Mouse (Mus musculus) liver, embryonic 13.5 days (tissue): Measurements from ENCODE around the gene 4930402H24Rik. TPM values are rescaled to one million over a fixed set of nuclear protein-coding genes. Genes with fewer than 3 reads are reported as not detected.

ENCODE experiments used
- ATAC-seq: fragments of 200-750 bp; cut with Nextera tagmentation; 2 replicates; pipeline ENCODE4 v1.8.0; 2017; ENCODE audit warnings: low read depth, mild to moderate bottlenecking, moderate number of reproducible peaks, moderate library complexity
- DNase-seq: peaks from one replicate; pipeline ENCODE4 v3.0.0; 2022
- H3K27ac ChIP-seq: fragments of 300-500 bp; sonication (generic); 2 replicates; pipeline ENCODE4 v1.5.1; 2015; ENCODE audit warnings: moderate library complexity, mild to moderate bottlenecking, inconsistent platforms
- H3K27me3 ChIP-seq: fragments of 300-500 bp; sonication (generic); 2 replicates; pipeline ENCODE4 v1.6.1; 2015; ENCODE audit warnings: mild to moderate bottlenecking, inconsistent platforms
- H3K36me3 ChIP-seq: fragments of 300-500 bp; sonication (generic); 2 replicates; pipeline ENCODE4 v1.6.1; 2015; ENCODE audit warnings: mild to moderate bottlenecking, inconsistent platforms
- H3K4me1 ChIP-seq: fragments of 300-500 bp; sonication (generic); replicated peaks from 2 replicates; pipeline ENCODE4 v1.6.1; 2015; ENCODE audit warnings: inconsistent platforms
- H3K4me2 ChIP-seq: fragments of 300-500 bp; sonication (generic); 2 replicates; pipeline ENCODE4 v1.6.1; 2015; ENCODE audit warnings: inconsistent platforms, mild to moderate bottlenecking, moderate library complexity
- H3K4me3 ChIP-seq: fragments of 300-500 bp; sonication (generic); replicated peaks from 2 replicates; pipeline ENCODE4 v1.5.1; 2015; ENCODE audit warnings: mild to moderate bottlenecking, inconsistent platforms
- H3K9ac ChIP-seq: fragments of 300-500 bp; sonication (generic); 2 replicates; pipeline ENCODE4 v1.6.1; 2015; ENCODE audit warnings: mild to moderate bottlenecking, inconsistent platforms
- H3K9me3 ChIP-seq: fragments of 300-500 bp; sonication (generic); replicated peaks from 2 replicates; pipeline ENCODE4 v1.6.1; 2016; ENCODE audit warnings: inconsistent platforms
- WGBS: fragments of 180-500 bp; shearing (Covaris S2); methylation state at CpG from one replicate; pipeline ENCODE4 v1.1.7; 2015; ENCODE audit not compliant: insufficient replicate concordance; 5-methylcytosine and 5-hydroxymethylcytosine counted together
- polyA plus RNA-seq: library from polyadenylated mRNA; unstranded; fragments of >200 nt; fragmentation: Nextera tagmentation; extraction: Ambion mirVana; gene quantifications from 2 replicates; pipeline ENCODE4 v1.2.1, GENCODE M21; 2015

Gene 4930402H24Rik
- polyA plus RNA-seq, 1 experiment from 2014 or later, result 10.2 TPM

DNA sequence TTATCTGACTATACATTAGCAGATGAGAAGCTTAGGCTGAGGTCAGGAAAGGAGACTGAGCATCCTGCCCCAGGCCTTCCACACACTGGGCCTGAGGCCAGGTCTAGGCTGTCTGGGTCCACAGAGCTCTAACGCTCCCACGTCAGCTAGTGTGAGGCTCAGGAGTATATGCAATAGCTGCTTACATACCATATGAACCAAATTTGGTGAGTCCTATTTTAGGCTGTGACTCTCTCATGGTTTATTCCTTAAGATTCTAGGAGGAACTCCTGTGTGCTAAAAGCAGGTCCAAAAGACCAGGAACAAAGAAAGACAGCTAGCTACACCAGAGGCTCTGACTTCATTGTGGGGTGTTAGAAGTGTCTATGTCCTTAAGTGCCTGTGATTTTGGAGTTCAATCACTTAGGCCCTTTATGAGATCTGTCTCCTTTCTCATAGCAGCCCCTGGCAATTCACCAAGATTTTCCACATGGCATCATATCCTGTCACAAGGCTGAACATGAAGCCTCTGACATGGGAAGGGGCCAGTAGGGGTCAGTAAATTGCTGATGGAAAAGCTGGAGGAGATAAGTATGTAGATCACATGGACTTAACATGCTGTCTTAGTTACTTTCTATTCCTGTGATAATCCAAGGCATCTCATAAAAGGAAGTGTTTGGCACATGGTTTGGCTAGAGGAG lies 177.2 kb downstream of the 4930402H24Rik start:
- H3K4me3 ChIP-seq, result no peak overlapping the region
- H3K4me2 ChIP-seq, result no peak overlapping the region
- 82% methylated on average over 2 of the region's 2 CpGs for WGBS
- no peaks in the 10 kb centered on the region for H3K9me3 ChIP-seq
- H3K27ac ChIP-seq, result no peak overlapping the region
- no peaks in the 10 kb centered on the region for H3K4me1 ChIP-seq
- DNase-seq (no peak), ATAC-seq (no peak)
- peaks cover 59% of the 10 kb centered on the region for H3K36me3 ChIP-seq
- H3K27me3 ChIP-seq, result no peaks in the 10 kb centered on the region
- no peak overlapping the region for H3K9ac ChIP-seq

GRCm38 (mm10) chr2:130727752-130728151 lies 178.5 kb downstream of the 4930402H24Rik start:
- H3K27ac ChIP-seq, result no peak overlapping the region
- no peaks in the 10 kb centered on the region for H3K9me3 ChIP-seq
- 57% methylated on average over 1 of the region's 1 CpGs for WGBS
- H3K4me2 ChIP-seq, result no peak overlapping the region
- H3K4me3 ChIP-seq, result no peak overlapping the region
- H3K4me1 ChIP-seq, result no peaks in the 10 kb centered on the region
- H3K36me3 ChIP-seq, result peaks cover 56% of the 10 kb centered on the region
- H3K27me3 ChIP-seq, result no peaks in the 10 kb centered on the region
- no peak overlapping the region for H3K9ac ChIP-seq
- ATAC-seq (no peak), DNase-seq (no peak)

DNA sequence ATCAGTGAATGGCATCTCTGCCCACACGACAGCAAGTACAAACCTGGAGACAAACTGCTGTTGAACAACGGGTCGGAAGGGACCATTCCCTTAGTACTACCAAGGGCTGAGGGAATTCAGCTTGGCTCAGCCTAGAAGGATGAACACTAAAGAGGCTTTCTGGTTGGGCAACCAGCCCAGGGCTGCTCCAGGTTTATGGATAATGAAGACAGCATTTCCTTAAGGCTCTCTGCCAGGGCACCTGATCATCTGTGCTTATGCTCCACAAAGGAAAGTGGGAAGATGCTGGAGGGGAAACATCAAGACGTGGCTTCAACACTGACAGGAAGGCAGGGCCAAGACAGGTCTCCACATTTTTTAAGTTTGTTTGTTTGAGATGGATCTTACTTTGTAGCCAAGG lies 181.8 kb downstream of the 4930402H24Rik start:
- no peak overlapping the region for H3K4me2 ChIP-seq
- H3K9ac ChIP-seq, result no peak overlapping the region
- no peak overlapping the region for H3K27ac ChIP-seq
- no peak overlapping the region for H3K4me3 ChIP-seq
- WGBS, result 78% methylated on average over 4 of the region's 4 CpGs
- H3K4me1 ChIP-seq, result no peaks in the 10 kb centered on the region
- no peaks in the 10 kb centered on the region for H3K9me3 ChIP-seq
- no peak for DNase-seq
- H3K36me3 ChIP-seq, result peaks cover 39% of the 10 kb centered on the region
- H3K27me3 ChIP-seq, result no peaks in the 10 kb centered on the region
- no peak for ATAC-seq

GRCm38 (mm10) chr2:130717951-130718350 lies 188.3 kb downstream of the 4930402H24Rik start:
- DNase-seq (no peak), ATAC-seq (no peak)
- H3K4me3 ChIP-seq, result no peak overlapping the region
- H3K4me1 ChIP-seq, result no peaks in the 10 kb centered on the region
- H3K9ac ChIP-seq, result no peak overlapping the region
- H3K27me3 ChIP-seq, result no peaks in the 10 kb centered on the region
- H3K4me2 ChIP-seq, result no peak overlapping the region
- WGBS, result 53% methylated on average over 6 of the region's 6 CpGs
- H3K27ac ChIP-seq, result no peak overlapping the region
- H3K36me3 ChIP-seq, result peaks cover 7% of the 10 kb centered on the region; the same call in 1 of the 2 replicates
- no peaks in the 10 kb centered on the region for H3K9me3 ChIP-seq

DNA sequence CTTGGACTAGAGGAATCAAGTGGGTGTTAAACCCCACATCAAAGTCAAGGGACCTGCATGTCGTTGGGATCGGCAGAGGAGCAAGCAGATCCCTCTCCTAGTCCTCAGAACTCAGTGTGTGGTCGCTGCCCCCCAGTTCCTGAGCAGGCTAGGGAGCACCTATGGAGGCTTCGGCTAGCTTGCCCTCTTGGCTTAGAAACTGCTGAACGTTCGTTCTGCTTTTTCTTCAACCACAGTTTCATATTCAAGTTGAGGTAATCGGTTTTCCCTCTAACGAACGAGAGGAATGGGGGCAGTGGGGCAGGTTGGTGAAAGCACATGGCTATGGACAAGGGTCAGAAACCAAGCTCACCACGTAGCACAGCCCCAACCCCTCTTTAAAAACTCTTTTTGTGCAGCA lies 199.1 kb downstream of the 4930402H24Rik start:
- no peaks in the 10 kb centered on the region for H3K27me3 ChIP-seq
- no peaks in the 10 kb centered on the region for H3K9me3 ChIP-seq
- peaks cover 10% of the 10 kb centered on the region; the same call in 1 of the 2 replicates for H3K4me1 ChIP-seq
- ATAC-seq, result no peak
- WGBS, result 26% methylated on average over 10 of the region's 10 CpGs
- peak overlapping the region; percentile 63 for H3K27ac ChIP-seq
- H3K4me2 ChIP-seq, result no peak overlapping the region
- no peak overlapping the region for H3K9ac ChIP-seq
- H3K36me3 ChIP-seq, result no peaks in the 10 kb centered on the region
- no peak overlapping the region for H3K4me3 ChIP-seq
- DNase-seq, result no peak

- H3K4me2 ChIP-seq, result no peak overlapping the region
- no peak for ATAC-seq
Observed at GRCm38 (mm10) chr2:130706602-130707001, 199.6 kb downstream of the 4930402H24Rik start.

DNA sequence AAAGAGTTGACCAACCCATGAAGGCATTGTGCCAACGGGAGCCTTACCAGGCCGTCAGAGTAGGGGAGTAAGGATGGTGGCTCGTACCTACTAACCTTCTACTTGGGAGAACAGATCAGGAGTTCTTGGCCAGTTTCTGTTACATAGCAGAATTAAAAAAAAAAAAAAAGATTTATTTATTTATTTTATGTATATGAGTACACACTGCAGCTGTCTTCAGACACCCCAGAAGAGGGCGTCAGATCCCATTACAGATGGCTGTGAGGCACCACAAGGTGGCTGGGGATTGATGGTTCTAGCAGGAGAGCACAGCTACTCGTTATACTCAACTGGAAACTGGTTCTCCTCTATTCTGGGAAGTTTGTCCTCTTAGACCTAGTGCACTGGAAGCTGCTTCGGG lies 201.0 kb downstream of the 4930402H24Rik start:
- Histone ChIP-seq H3K4me3 (no peak overlapping the region), H3K27ac (no peak overlapping the region), H3K9ac (no peak overlapping the region), H3K9me3 (no peaks in the 10 kb centered on the region), H3K4me2 (no peak overlapping the region), H3K36me3 (no peaks in the 10 kb centered on the region), H3K27me3 (peaks cover 2% of the 10 kb centered on the region), H3K4me1 (peaks cover 10% of the 10 kb centered on the region; the same call in 1 of the 2 replicates)
- ATAC-seq, result no peak
- no peak for DNase-seq
- 59% methylated on average over 6 of the region's 6 CpGs for WGBS

More at GRCm38 (mm10) chr2:130706602-130707001, 199.6 kb downstream of the 4930402H24Rik start:
- WGBS, result 69% methylated on average over 4 of the region's 4 CpGs
- Histone ChIP-seq H3K27ac (peak overlapping the region; percentile 63), H3K9me3 (no peaks in the 10 kb centered on the region), H3K36me3 (no peaks in the 10 kb centered on the region), H3K4me3 (no peak overlapping the region), H3K27me3 (no peaks in the 10 kb centered on the region), H3K9ac (no peak overlapping the region), H3K4me1 (peaks cover 10% of the 10 kb centered on the region; the same call in 1 of the 2 replicates)
- DNase-seq, result no peak

- H3K36me3 ChIP-seq, result no peaks in the 10 kb centered on the region
- H3K9me3 ChIP-seq, result no peaks in the 10 kb centered on the region
- no peak overlapping the region for H3K4me3 ChIP-seq
- ATAC-seq, result no peak
- H3K4me2 ChIP-seq, result no peak overlapping the region
- H3K27ac ChIP-seq, result no peak overlapping the region
- DNase-seq, result no peak
- peaks cover 10% of the 10 kb centered on the region; the same call in 1 of the 2 replicates for H3K4me1 ChIP-seq
- 57% methylated on average over 9 of the region's 9 CpGs for WGBS
- H3K9ac ChIP-seq, result no peak overlapping the region
- peaks cover 10% of the 10 kb centered on the region for H3K27me3 ChIP-seq
Observed at GRCm38 (mm10) chr2:130704040-130705001, 201.9 kb downstream of the 4930402H24Rik start.

- WGBS, result 17% methylated on average over 14 of the region's 14 CpGs
- Histone ChIP-seq H3K27me3 (peaks cover 54% of the 10 kb centered on the region), H3K9me3 (no peaks in the 10 kb centered on the region), H3K4me1 (peaks cover 16% of the 10 kb centered on the region), H3K9ac (no peak overlapping the region), H3K36me3 (no peaks in the 10 kb centered on the region), H3K4me2 (peak overlapping the region; percentile 86), H3K27ac (no peak overlapping the region), H3K4me3 (peak overlapping the region; percentile 61)
- no peak for ATAC-seq
- DNase-seq, result no peak
Observed at GRCm38 (mm10) chr2:130697821-130698266, 208.4 kb downstream of the 4930402H24Rik start.

DNA sequence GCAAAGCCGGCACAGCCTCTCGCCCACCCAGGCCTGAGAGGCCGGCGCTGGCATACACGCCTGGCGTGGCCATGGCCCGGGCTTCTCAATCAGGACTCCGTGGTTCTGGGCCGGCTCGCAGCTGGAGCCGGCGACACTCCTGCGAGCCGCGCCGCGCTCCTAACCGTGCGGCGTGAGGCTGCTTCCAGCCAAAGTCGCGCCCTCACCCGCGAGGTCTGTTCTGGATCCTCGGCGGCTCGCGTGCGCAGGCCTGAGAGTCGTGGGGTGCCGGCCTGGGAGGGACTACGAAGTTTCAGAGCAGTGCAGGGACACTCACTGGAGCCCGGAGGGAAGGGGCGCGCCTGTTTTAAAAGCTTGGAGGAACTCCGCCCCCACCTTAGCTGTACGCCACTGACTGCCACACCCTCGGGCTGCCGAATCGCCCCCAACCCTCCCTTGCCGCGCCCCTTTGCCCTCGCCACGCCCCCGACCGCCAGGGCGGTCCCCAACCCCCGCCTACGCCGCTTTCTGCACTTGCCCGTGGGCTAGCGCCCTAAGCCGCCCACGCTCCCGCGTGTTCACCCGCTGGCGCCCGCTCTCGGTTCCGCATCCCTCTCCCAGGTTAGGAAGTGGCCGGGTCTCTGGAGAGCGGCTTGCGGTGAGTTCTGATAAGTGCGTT lies 208.9 kb downstream of the 4930402H24Rik start, which contains the start of gene Slc4a11:
Gene Slc4a11 (minus strand): TSS at position 367 of the 658 bp plus-strand sequence.
- peak; percentile 59 for DNase-seq
- H3K27ac ChIP-seq, result no peak within 1 kb of the TSS
- H3K4me2 ChIP-seq, result peak within 1 kb of the TSS; percentile 86
- no peaks in the 10 kb centered on the region for H3K9me3 ChIP-seq
- 1% methylated on average over 64 of the region's 65 CpGs for WGBS
- H3K9ac ChIP-seq, result peak within 1 kb of the TSS; percentile 26; the same call in 1 of the 2 replicates
- peaks cover 54% of the 10 kb centered on the region for H3K27me3 ChIP-seq
- ATAC-seq, result peak; percentile 64
- peak within 1 kb of the TSS; percentile 61 for H3K4me3 ChIP-seq
- peaks cover 16% of the 10 kb centered on the region for H3K4me1 ChIP-seq
- no peaks in the 10 kb centered on the region for H3K36me3 ChIP-seq

- Histone ChIP-seq H3K9ac (peak overlapping the region; percentile 26; the same call in 1 of the 2 replicates), H3K9me3 (no peaks in the 10 kb centered on the region), H3K4me2 (peak overlapping the region; percentile 86), H3K4me3 (peak overlapping the region; percentile 61), H3K27me3 (peaks cover 54% of the 10 kb centered on the region), H3K4me1 (peaks cover 16% of the 10 kb centered on the region), H3K36me3 (no peaks in the 10 kb centered on the region), H3K27ac (no peak overlapping the region)
- DNase-seq, result no peak
- ATAC-seq, result no peak
- 2% methylated on average over 31 of the region's 31 CpGs for WGBS
Observed at GRCm38 (mm10) chr2:130696700-130697152, 209.5 kb downstream of the 4930402H24Rik start.
